Comparison of ENCODE assay signal across 8 mouse cellular contexts in the genomic region with DNA sequence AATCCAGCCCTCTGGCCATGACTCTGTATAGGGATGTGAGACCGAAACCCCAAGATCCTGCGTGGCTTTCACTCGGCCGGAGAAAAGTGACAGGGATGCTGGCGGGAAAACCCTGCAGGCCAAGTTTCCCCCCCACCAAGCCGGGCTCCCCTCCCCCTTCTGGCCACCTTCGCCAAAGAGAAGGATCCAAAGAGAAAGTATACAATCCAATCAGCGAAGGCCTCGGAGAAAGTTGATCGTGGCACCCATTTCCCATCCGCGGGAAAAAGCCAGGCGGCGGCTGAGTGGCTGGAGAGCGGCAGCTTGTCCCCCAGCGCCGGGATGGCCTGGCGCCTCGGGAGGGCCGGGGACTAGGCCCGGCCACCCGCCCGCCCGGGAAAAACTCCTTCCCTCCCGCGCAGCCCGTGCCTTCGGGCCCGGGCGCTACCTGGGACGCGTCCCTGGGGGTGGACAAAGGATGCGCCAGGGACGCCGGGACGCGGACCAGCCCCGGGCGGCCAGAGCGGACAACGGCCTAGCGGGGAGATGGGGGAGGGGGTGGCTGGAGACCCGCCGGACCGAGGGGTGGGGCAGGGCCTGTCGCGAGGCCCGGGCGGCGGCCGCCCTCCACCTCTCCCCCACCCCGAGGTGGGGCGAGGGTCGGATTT. TPM values are rescaled to one million over a fixed set of nuclear protein-coding genes. Genes with fewer than 3 reads are reported as not detected.
DNase-seq lines count a peak whose midpoint lies in the region; ATAC-seq and TF ChIP-seq lines count a peak whose summit lies in the region.

No protein-coding gene starts in this region.

- H3K36me3 ChIP-seq in embryonic facial prominence, embryonic 10.5 days (replicated peaks), result peaks cover 32% of the 10 kb centered on the region
- peaks cover 22% of the 10 kb centered on the region for H3K36me3 ChIP-seq in heart, embryonic 13.5 days
- 0 out of 2 replicates have a peak, but pooled peaks cover 4% of the 10 kb centered on the region for H3K36me3 ChIP-seq in neural tube, embryonic 14.5 days (ENCODE audit: control insufficient read depth, insufficient read depth, low read length)
- no peaks in the 10 kb centered on the region for H3K36me3 ChIP-seq in thymus, adult 2 months (ENCODE audit: control insufficient read depth, insufficient read depth, low read length)

- peak overlapping the region; percentile 79 for H3K4me3 ChIP-seq in embryonic facial prominence, embryonic 10.5 days
- H3K4me3 ChIP-seq in heart, embryonic 13.5 days, result peak overlapping the region; percentile 99
- H3K4me3 ChIP-seq in lung, adult 2 months (replicated peaks; ENCODE audit: extremely low read depth, low read depth, low read length), result peak overlapping the region; percentile 86
- peak overlapping the region; percentile 99 for H3K4me3 ChIP-seq in neural tube, embryonic 14.5 days (ENCODE audit: low read depth, low read length)
- peak overlapping the region; percentile 68 for H3K4me3 ChIP-seq in thymus, adult 2 months (ENCODE audit: control insufficient read depth, insufficient read depth, low read length)

- peak; percentile 40 for DNase-seq in 416B (ENCODE audit: low read depth)
- peak; percentile 80 for DNase-seq in adrenal gland, adult 2 months
- peak; percentile 79 for DNase-seq in embryonic facial prominence, embryonic 10.5 days (ENCODE audit: low spot score)
- DNase-seq in kidney, postnatal 10 days, result peak; percentile 76
- peak; percentile 52 for DNase-seq in lung, adult 2 months
- peak; percentile 30 for DNase-seq in thymus, adult 2 months

- H3K27ac ChIP-seq in embryonic facial prominence, embryonic 10.5 days (replicated peaks), result peak overlapping the region; percentile 99
- H3K27ac ChIP-seq in heart, embryonic 13.5 days (replicated peaks), result peak overlapping the region; percentile 99
- H3K27ac ChIP-seq in neural tube, embryonic 14.5 days (ENCODE audit: low read depth, low read length), result peak overlapping the region; percentile 95
- H3K27ac ChIP-seq in thymus, adult 2 months (ENCODE audit: control insufficient read depth, insufficient read depth, low read length), result peak overlapping the region; percentile 0; the same call in 1 of the 2 replicates

- H3K9me3 ChIP-seq in embryonic facial prominence, embryonic 10.5 days, result no peaks in the 10 kb centered on the region
- no peaks in the 10 kb centered on the region for H3K9me3 ChIP-seq in heart, embryonic 13.5 days
- H3K9me3 ChIP-seq in neural tube, embryonic 14.5 days (ENCODE audit: control insufficient read depth, low read length), result no peaks in the 10 kb centered on the region

- peaks cover 20% of the 10 kb centered on the region for H3K4me1 ChIP-seq in embryonic facial prominence, embryonic 10.5 days
- H3K4me1 ChIP-seq in heart, embryonic 13.5 days, result peaks cover 26% of the 10 kb centered on the region
- H3K4me1 ChIP-seq in lung, adult 2 months (ENCODE audit: control insufficient read depth, insufficient read depth, low read length), result peaks cover 2% of the 10 kb centered on the region; the same call in 1 of the 2 replicates
- H3K4me1 ChIP-seq in neural tube, embryonic 14.5 days (ENCODE audit: control insufficient read depth, insufficient read depth, low read length), result peaks cover 13% of the 10 kb centered on the region
- H3K4me1 ChIP-seq in thymus, adult 2 months (replicated peaks; ENCODE audit: control insufficient read depth, insufficient read depth, low read length), result peaks cover 6% of the 10 kb centered on the region

- under 1% methylated on average over 54 of the region's 54 CpGs for WGBS in embryonic facial prominence, embryonic 10.5 days
- under 1% methylated on average over 43 of the region's 54 CpGs for WGBS in heart, embryonic 13.5 days
- WGBS in lung, adult 2 months, result 0% methylated on average over 52 of the region's 54 CpGs
- WGBS in neural tube, embryonic 14.5 days, result under 1% methylated on average over 44 of the region's 54 CpGs
- 1% methylated on average over 53 of the region's 54 CpGs for WGBS in thymus, adult 2 months

- peak overlapping the region; percentile 91 for H3K4me2 ChIP-seq in heart, embryonic 13.5 days
- H3K4me2 ChIP-seq in neural tube, embryonic 14.5 days (ENCODE audit: low read depth, low read length), result peak overlapping the region; percentile 84

- peak; percentile 23 for ATAC-seq in heart, embryonic 13.5 days (ENCODE audit: extremely low read depth, insufficient number of reproducible peaks, low FRiP score, low TSS enrichment)
- peak; percentile 18 for ATAC-seq in neural tube, embryonic 14.5 days (ENCODE audit: low read depth)

- H3K9ac ChIP-seq in heart, embryonic 13.5 days, result peak overlapping the region; percentile 99
- H3K9ac ChIP-seq in neural tube, embryonic 14.5 days (replicated peaks; ENCODE audit: low read depth, low read length), result peak overlapping the region; percentile 97

- TF ChIP-seq POLR2A in lung, adult 2 months (IDR thresholded peaks at IDR 0.05; ENCODE audit: borderline replicate concordance, extremely low read depth, low read depth, low read length), result no peak
- no peak for TF ChIP-seq POLR2A in thymus, adult 2 months (IDR thresholded peaks at IDR 0.05; ENCODE audit: control insufficient read depth, extremely low read depth, insufficient read depth, low read length, poor library complexity)

- no peak for TF ChIP-seq CTCF in lung, adult 2 months (IDR thresholded peaks at IDR 0.05; ENCODE audit: insufficient read depth, low read length)
- TF ChIP-seq CTCF in thymus, adult 2 months (IDR thresholded peaks at IDR 0.05; ENCODE audit: borderline replicate concordance, control insufficient read depth, extremely low read depth, insufficient read depth, low read length, poor library complexity), result no peak

- H3K27me3 ChIP-seq in embryonic facial prominence, embryonic 10.5 days (replicated peaks; ENCODE audit: low read depth, poor library complexity, severe bottlenecking), result no peaks in the 10 kb centered on the region
- H3K27me3 ChIP-seq in heart, embryonic 13.5 days (replicated peaks), result no peaks in the 10 kb centered on the region
- H3K27me3 ChIP-seq in neural tube, embryonic 14.5 days (ENCODE audit: control insufficient read depth, insufficient read depth, low read length), result no peaks in the 10 kb centered on the region
- no peaks in the 10 kb centered on the region for H3K27me3 ChIP-seq in thymus, adult 2 months (ENCODE audit: control insufficient read depth, insufficient read depth, low read length)

RNA-seq across cellular contexts. Expression of a gene that starts 0.7 kb away (rescaled TPM):
- total RNA-seq in adrenal gland, adult 2 months (2021), result 10 to 100 TPM; 79.5 to 84.2 TPM
- polyA plus RNA-seq in adrenal gland, adult 2 months (2012; rRNA removed), result 9.3 and 18.5 TPM in 2 replicates
- 98.7 TPM in 2 replicates for polyA plus RNA-seq in embryonic facial prominence, embryonic 10.5 days (2016; fragmentation: Nextera tagmentation; extraction: Ambion mirVana)
- 35.8 and 37.4 TPM in 2 replicates for polyA plus RNA-seq in heart, embryonic 13.5 days (2015; fragmentation: Nextera tagmentation; extraction: Ambion mirVana)
- 16.5 and 29.4 TPM in 2 replicates for polyA plus RNA-seq in lung, adult 2 months (2012; rRNA removed)
- 53.4 and 75.0 TPM in 2 replicates for polyA plus RNA-seq in neural tube, embryonic 14.5 days (2014; fragmentation: Nextera tagmentation; extraction: Ambion mirVana)
- polyA plus RNA-seq in thymus, adult 2 months (2012; rRNA removed), result 56.9 and 63.3 TPM in 2 replicates

Comparison
In these comparisons a context has a peak if more than half of its experiments do, and no peak if none do; other contexts are left out.
1. Peak in every context shown above with its lines: DNase-seq, ATAC-seq, H3K4me3 ChIP-seq and H3K27ac ChIP-seq.
2. DNase-seq: peak in every context shown above with its lines; median percentile 80 in adrenal gland, adult 2 months; 79 in embryonic facial prominence, embryonic 10.5 days; 76 in kidney, postnatal 10 days; 52 in lung, adult 2 months; 40 in 416B; 30 in thymus, adult 2 months.
3. H3K27ac ChIP-seq: peak in every context shown above with its lines; median percentile 99 in embryonic facial prominence, embryonic 10.5 days; 99 in heart, embryonic 13.5 days; 95 in neural tube, embryonic 14.5 days; 0 in thymus, adult 2 months.